Mouse (Mus musculus) kidney, embryonic 14.5 days (tissue): ENCODE data around the gene Tor1aip1. TPM values are rescaled to one million over a fixed set of nuclear protein-coding genes. Genes with fewer than 3 reads are reported as not detected.
A peak's percentile ranks its signal among the peaks of the same experiment; 100 is the strongest.
"Not testable (repeated sequence)": the region's sequence is repeated elsewhere in the genome, so short reads cannot be mapped to it uniquely, and the experiment has no call there.

Experiments
- ATAC-seq: fragments of 200-750 bp; cut with Nextera tagmentation; 2 replicates; pipeline ENCODE4 v1.8.0; 2017; ENCODE audit warnings: moderate number of reproducible peaks, mild to moderate bottlenecking, moderate TSS enrichment, moderate library complexity; ENCODE audit not compliant: low FRiP score, low TSS enrichment
- H3K27ac ChIP-seq: fragments of 300-500 bp; sonication (generic); 2 replicates; pipeline ENCODE4 v1.5.1; 2014; ENCODE audit warnings: low read depth, mild to moderate bottlenecking, low read length, moderate library complexity, mixed read lengths
- H3K27me3 ChIP-seq: fragments of 300-500 bp; sonication (generic); 2 replicates; pipeline ENCODE4 v1.6.1; 2014; ENCODE audit warnings: mild to moderate bottlenecking, low read length; ENCODE audit not compliant: control insufficient read depth, insufficient read depth
- H3K36me3 ChIP-seq: fragments of 300-500 bp; sonication (generic); 2 replicates; pipeline ENCODE4 v1.6.1; 2014; ENCODE audit warnings: low read length, mixed read lengths; ENCODE audit not compliant: control insufficient read depth, insufficient read depth
- H3K4me1 ChIP-seq: fragments of 300-500 bp; sonication (generic); 2 replicates; pipeline ENCODE4 v1.6.1; 2014; ENCODE audit warnings: low read length, mixed read lengths; ENCODE audit not compliant: control insufficient read depth, insufficient read depth
- H3K4me2 ChIP-seq: fragments of 300-500 bp; sonication (generic); replicated peaks from 2 replicates; pipeline ENCODE4 v1.6.1; 2014; ENCODE audit warnings: low read depth, mild to moderate bottlenecking, low read length
- H3K4me3 ChIP-seq: fragments of 300-500 bp; sonication (generic); 2 replicates; pipeline ENCODE4 v1.5.1; 2014; ENCODE audit warnings: mild to moderate bottlenecking, low read length
- H3K9ac ChIP-seq: fragments of 300-500 bp; sonication (generic); 2 replicates; pipeline ENCODE4 v1.6.1; 2014; ENCODE audit warnings: low read depth, mild to moderate bottlenecking, low read length, moderate library complexity
- H3K9me3 ChIP-seq: fragments of 300-500 bp; sonication (generic); 2 replicates; pipeline ENCODE4 v1.6.1; 2016; ENCODE audit warnings: low read length; ENCODE audit not compliant: control insufficient read depth
- WGBS: fragments of 180-500 bp; shearing (Covaris S2); extraction: QIAGEN DNeasy Blood & Tissue Kit; methylation state at CpG from one replicate; pipeline ENCODE4 v1.1.7; 2014; 5-methylcytosine and 5-hydroxymethylcytosine counted together
- polyA plus RNA-seq: library from polyadenylated mRNA; unstranded; fragments of >200 nt; fragmentation: Nextera tagmentation; extraction: Ambion mirVana; gene quantifications from 2 replicates; pipeline ENCODE4 v1.2.1, GENCODE M21; 2014

Tor1aip1 gene
- polyA plus RNA-seq, 1 experiment from 2014 or later = 51.1 TPM

DNA sequence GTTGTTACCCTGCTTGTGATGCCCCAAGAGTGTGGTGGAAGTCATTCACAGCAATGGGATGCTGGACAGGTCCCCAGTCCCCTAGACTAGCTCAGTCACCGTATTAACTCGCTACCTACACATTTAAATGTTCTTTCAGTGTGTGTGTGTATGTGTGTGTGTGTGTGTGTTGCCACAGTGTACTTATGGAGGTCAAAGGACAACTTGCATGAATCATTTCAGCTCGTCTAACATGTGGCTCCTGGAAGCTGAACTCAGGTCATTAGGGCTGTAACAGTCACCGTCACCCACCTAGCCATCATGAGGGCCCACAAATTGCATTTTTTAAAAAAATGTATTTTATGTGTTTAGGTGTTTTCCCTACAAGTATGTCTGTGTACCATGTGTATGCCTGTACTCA, 25.9 kb upstream of the Tor1aip1 start:
- Histone ChIP-seq H3K36me3 (peaks cover 56% of the 10 kb centered on the region), H3K4me2 (no peak overlapping the region), H3K9ac (no peak overlapping the region), H3K9me3 (no peaks in the 10 kb centered on the region), H3K4me1 (no peaks in the 10 kb centered on the region), H3K4me3 (no peak overlapping the region), H3K27ac (no peak overlapping the region), H3K27me3 (no peaks in the 10 kb centered on the region)
- 84% methylated on average over 4 of the region's 4 CpGs for WGBS
- ATAC-seq = no peak

DNA sequence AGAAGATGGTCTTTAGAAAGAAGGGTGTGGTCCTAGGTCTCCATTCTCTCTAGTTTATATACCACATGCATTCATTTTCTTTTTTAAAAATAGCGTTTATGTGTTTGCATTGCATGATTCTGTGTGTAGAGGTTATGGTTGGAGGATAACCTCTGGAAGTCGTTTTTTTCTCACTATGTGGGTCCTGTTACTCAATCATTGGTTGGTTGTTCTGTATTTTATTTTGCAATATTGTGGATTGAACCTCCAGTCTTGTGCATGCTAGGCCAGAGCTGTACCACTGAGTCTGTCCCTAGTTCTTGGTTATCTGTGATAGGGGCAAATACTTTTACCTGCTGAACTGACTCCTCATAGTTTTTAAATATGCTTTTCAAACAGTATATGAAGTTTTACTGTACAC, 21.9 kb upstream of the Tor1aip1 start:
- Histone ChIP-seq H3K27ac (no peak overlapping the region), H3K4me3 (no peak overlapping the region), H3K9ac (no peak overlapping the region), H3K4me2 (no peak overlapping the region), H3K9me3 (no peaks in the 10 kb centered on the region), H3K4me1 (no peaks in the 10 kb centered on the region), H3K36me3 (peaks cover 41% of the 10 kb centered on the region), H3K27me3 (no peaks in the 10 kb centered on the region)
- WGBS = 91% methylated on average over 2 of the region's 2 CpGs
- ATAC-seq = no peak

DNA sequence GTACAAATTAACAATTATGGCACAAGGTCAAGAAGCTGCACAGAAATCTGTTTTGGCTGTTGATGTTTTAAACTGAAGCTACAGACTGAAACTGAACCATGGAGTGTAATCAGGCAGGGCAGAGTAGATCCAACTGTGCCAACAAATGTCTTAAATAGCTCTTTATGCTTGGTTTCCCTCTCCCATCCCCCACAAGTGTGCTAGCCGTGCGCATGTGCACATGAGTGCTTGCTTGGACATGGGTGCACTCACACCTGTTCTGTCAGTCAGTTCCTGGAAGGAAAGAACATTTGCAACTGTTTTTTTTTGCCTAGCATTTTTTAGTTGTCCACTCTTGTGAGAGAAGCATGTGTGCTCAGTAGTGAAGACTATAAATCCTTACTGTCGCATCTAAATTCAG, 10.4 kb upstream of the Tor1aip1 start:
- Histone ChIP-seq H3K9me3 (no peaks in the 10 kb centered on the region), H3K4me3 (no peak overlapping the region), H3K9ac (no peak overlapping the region), H3K36me3 (peaks cover 65% of the 10 kb centered on the region), H3K4me1 (peaks cover 9% of the 10 kb centered on the region), H3K4me2 (no peak overlapping the region), H3K27me3 (no peaks in the 10 kb centered on the region), H3K27ac (no peak overlapping the region)
- ATAC-seq = no peak
- WGBS = 67% methylated on average over 3 of the region's 3 CpGs

DNA sequence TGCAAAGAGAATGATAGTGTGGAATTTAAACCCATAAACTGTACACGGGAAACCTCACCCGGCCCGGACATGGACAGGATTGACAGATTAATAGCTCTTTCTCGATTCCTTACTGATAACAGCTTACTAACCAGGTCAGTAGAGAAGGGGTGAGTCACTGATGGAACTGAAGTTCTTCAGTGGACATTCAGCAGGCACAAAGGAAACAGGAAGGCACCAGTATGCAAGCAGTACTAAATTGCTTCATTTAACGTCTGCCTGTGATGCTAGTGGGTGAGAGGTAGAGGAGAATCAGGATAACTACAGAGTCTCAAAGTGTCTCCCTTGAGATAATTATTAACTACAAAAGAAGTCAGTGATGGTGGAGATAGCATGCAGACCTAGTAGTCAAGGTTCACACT, 7.9 kb upstream of the Tor1aip1 start:
- Histone ChIP-seq H3K9me3 (no peaks in the 10 kb centered on the region), H3K27me3 (no peaks in the 10 kb centered on the region), H3K36me3 (peaks cover 42% of the 10 kb centered on the region), H3K9ac (no peak overlapping the region), H3K4me1 (peaks cover 9% of the 10 kb centered on the region), H3K4me2 (no peak overlapping the region), H3K4me3 (no peak overlapping the region), H3K27ac (no peak overlapping the region)
- WGBS = 47% methylated on average over 5 of the region's 5 CpGs
- ATAC-seq = no peak

DNA sequence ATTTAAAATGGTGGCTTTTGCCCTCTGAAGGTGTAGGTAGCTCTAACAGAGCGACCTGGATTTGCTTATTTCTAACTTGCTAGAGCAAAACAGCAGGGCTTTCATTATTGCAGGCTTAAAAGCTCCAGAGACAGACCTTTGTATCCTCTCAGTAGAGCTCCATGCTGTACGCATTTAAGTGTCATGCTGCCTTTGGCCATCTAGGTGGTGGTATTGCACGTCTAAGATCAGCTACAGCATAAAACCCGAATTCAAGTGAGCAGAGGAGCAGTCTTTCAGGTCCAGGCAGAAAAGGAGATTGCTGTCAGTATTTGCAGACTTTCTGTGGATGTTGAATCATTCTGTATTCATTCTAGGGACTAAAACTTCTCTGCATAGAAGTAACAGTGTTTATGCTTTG, 6.7 kb upstream of the Tor1aip1 start:
- H3K27me3 ChIP-seq = no peaks in the 10 kb centered on the region
- H3K4me2 ChIP-seq = no peak overlapping the region
- H3K4me1 ChIP-seq = peaks cover 9% of the 10 kb centered on the region
- H3K27ac ChIP-seq = no peak overlapping the region
- no peak for ATAC-seq
- no peaks in the 10 kb centered on the region for H3K9me3 ChIP-seq
- no peak overlapping the region for H3K4me3 ChIP-seq
- peaks cover 32% of the 10 kb centered on the region for H3K36me3 ChIP-seq
- WGBS = 23% methylated on average over 4 of the region's 4 CpGs
- H3K9ac ChIP-seq = no peak overlapping the region

DNA sequence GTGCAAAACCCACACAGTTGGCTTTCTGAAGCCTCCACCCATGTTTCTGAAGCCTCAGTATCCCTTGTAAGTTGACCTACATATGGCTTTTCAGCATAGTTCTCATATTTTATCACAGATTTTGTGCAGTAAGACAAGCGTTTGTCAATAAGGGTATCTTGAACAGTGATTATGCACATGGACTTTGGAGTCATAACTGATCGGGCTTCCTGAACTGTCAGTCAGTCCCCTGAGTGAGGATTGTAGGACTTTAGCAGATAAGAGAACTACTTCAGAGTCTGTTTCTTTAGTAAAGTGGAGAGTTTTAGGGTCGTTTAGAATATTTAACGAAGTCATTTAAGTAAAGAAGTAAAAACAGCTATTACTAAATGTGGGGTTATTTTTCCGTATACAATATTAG, 6.2 kb upstream of the Tor1aip1 start:
- H3K4me1 ChIP-seq = peaks cover 9% of the 10 kb centered on the region
- 92% methylated on average over 5 of the region's 5 CpGs for WGBS
- H3K27me3 ChIP-seq = no peaks in the 10 kb centered on the region
- H3K4me2 ChIP-seq = peak overlapping the region; percentile 67
- H3K27ac ChIP-seq = no peak overlapping the region
- no peak for ATAC-seq
- H3K4me3 ChIP-seq = peak overlapping the region; percentile 66; the same call in 1 of the 2 replicates
- H3K36me3 ChIP-seq = peaks cover 26% of the 10 kb centered on the region
- no peaks in the 10 kb centered on the region for H3K9me3 ChIP-seq
- H3K9ac ChIP-seq = peak overlapping the region; percentile 8; the same call in 1 of the 2 replicates

DNA sequence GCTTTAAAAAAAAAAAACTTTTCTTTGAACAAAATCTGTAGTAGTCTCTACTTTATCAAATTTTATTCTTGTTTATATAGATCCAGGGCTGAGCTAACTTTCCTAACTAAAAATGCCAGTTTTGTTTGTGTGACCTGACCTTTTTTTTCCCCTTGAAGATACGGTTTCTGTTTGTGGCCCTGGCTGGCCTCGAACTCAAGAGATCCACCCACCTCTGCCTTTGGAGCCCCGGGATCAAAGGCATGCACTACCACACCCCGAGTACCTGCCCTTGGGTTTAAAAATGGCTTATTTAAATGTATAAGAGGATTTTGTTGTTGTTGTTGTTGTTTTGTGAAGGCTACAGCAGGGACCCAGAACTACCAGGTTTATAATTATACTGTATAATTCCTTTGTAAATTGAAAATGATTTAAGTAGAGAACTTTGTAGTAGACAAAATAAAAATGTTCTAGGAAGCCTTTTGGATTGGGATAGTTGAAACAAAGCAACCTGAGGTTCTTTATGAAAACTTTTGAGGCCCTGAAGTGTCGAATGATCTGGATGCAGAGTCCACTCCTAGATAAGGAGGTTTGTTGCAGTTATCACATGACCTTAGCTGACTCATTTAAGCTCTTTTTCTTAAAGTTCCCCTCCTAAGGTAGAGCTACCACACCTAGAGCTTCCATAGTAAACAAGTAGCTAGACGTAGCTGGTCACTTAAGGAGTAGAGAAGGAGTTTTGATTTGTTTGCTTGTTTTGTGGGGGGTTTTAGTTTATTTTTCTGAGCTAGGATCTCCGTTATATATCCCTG, 5.4 kb upstream of the Tor1aip1 start:
- 27% methylated on average over 7 of the region's 7 CpGs for WGBS
- Histone ChIP-seq H3K9ac (peak overlapping the region; percentile 71; the same call in 1 of the 2 replicates), H3K4me3 (peak overlapping the region; percentile 66)

DNA sequence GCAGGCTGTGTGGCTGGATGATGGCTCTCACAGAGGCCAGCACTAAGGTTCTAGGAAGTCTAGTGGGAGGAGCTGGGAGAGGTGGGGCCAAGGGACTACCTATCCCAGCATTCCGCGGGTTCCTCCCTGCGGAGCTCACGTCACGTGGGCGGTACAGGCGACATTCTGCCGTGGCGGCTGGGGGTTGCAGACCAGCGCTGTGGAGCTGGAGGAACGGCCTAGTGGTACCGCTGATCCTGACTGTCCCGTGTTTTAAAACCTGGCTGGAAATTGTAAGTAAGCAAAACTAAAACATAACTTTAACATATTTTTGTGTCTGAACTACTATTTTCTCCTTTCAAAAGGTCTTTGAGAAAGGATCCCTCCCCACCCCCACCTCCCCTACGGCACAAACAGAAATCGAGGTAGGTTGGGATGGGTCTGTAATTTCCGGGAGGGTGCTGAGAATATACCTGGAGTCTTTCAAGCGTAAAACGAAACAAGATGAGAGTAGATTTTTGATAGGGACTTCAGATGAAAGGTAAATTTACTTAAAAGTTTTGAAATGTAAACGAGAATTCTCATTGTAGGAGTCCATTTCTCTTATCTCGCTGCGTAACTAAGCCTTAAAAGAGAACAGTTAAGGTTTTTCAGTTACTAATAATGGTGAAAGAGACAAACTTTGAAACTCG, 4.6 kb upstream of the Tor1aip1 start:
- Histone ChIP-seq H3K36me3 (peaks cover 18% of the 10 kb centered on the region), H3K27ac (no peak overlapping the region), H3K9me3 (no peaks in the 10 kb centered on the region), H3K4me1 (peaks cover 9% of the 10 kb centered on the region), H3K4me2 (peak overlapping the region; percentile 67), H3K4me3 (peak overlapping the region; percentile 66), H3K27me3 (no peaks in the 10 kb centered on the region), H3K9ac (peak overlapping the region; percentile 71)
- peak; percentile 87 for ATAC-seq
- 2% methylated on average over 22 of the region's 22 CpGs for WGBS

More for the DNA sequence above, 5.4 kb upstream of the Tor1aip1 start:
- Histone ChIP-seq H3K27ac (no peak overlapping the region), H3K9me3 (no peaks in the 10 kb centered on the region), H3K36me3 (peaks cover 20% of the 10 kb centered on the region), H3K4me2 (peak overlapping the region; percentile 67), H3K4me1 (peaks cover 9% of the 10 kb centered on the region), H3K27me3 (no peaks in the 10 kb centered on the region)
- no peak for ATAC-seq

DNA sequence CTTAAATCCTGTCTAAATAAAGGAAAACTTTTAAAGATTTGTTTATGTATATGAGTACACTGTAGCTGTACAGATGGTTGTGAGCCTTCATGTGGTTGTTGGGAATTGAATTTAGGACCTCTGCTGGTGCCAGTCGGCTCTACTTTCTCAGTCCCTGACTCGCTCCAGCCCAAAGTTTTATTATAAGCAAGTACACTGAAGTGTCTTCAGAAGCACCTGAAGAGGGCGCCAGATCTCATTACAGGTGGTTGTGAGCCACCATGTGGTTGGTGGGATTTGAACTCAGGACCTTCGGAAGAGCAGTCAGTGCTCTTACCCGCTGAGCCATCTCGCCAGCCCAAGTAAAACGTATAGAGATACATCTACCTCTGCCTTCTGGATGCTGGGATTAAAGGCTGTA, 3.7 kb upstream of the Tor1aip1 start:
- H3K36me3 ChIP-seq = peaks cover 17% of the 10 kb centered on the region
- 72% methylated on average over 7 of the region's 7 CpGs for WGBS
- H3K4me1 ChIP-seq, H3K4me3 ChIP-seq, H3K9me3 ChIP-seq, H3K4me2 ChIP-seq, H3K27me3 ChIP-seq, H3K9ac ChIP-seq, ATAC-seq, H3K27ac ChIP-seq: not testable (repeated sequence)
